Mouse (Mus musculus) liver, postnatal 0 days (tissue): Measurements from ENCODE around the gene Pnpla2.

Experiments
- CTCF ChIP-seq: sonication (generic); IDR thresholded peaks from 2 replicates; pipeline ENCODE4 v1.5.1; 2016; ENCODE audit warnings: antibody characterized with exemption, low read depth
- EP300 ChIP-seq: IDR thresholded peaks from 2 replicates; pipeline ENCODE4 v1.6.1; 2016; ENCODE audit warnings: antibody characterized with exemption, low read depth, mild to moderate bottlenecking

GRCm38 (mm10) chr7:141460001-141460390 lies 5.0 kb downstream of the Pnpla2 start:
- TF ChIP-seq EP300 (no peak), CTCF (no peak)
